Mouse (Mus musculus): ENCODE results near the gene Rhbg. TPM values are rescaled to one million over a fixed set of nuclear protein-coding genes. Genes with fewer than 3 reads are reported as not detected.

Gene Rhbg
- polyA plus RNA-seq (2021; fragmentation: Nextera tagmentation), result not detected in 2 replicates
- long read RNA-seq, experiment 1, partial matches to known transcripts, result 0 of 1 reads
- long read RNA-seq, experiment 1, other reads (novel, unspliced or antisense), result 0 of 1 reads
- long read RNA-seq, experiment 2, partial matches to known transcripts, result 0 of 1 reads
- long read RNA-seq, experiment 2, other reads (novel, unspliced or antisense), result 0 of 1 reads

GRCm38 (mm10) chr3:88254268-88254926, at the start of gene Rhbg:
Gene Rhbg, minus strand, starts transcription at chr3:88254709.

GRCm38 (mm10) chr3:88296561-88297318, 42.2 kb upstream of the Rhbg start, which contains the start of the genes Tsacc and Cct3:
Gene Tsacc, minus strand, starts transcription at chr3:88296999.
Gene Cct3, plus strand, starts transcription at chr3:88297116.

GRCm38 (mm10) chr3:88287110-88287509, 32.6 kb upstream of the Rhbg start, which contains the start of gene Gm38392:
Gene Gm38392, minus strand, starts transcription at chr3:88287210.

Other genes starting within 250 kb of the Rhbg start
- gene Hapln2, start 227.1 kb downstream of the Rhbg start, polyA plus RNA-seq (2021; fragmentation: Nextera tagmentation), result 14.7 and 18.6 TPM in 2 replicates
- gene Gpatch4, start 211.6 kb downstream of the Rhbg start, polyA plus RNA-seq (2021; fragmentation: Nextera tagmentation), result 17.8 and 18.1 TPM in 2 replicates
- gene Naxe, start 196.2 kb downstream of the Rhbg start, polyA plus RNA-seq (2021; fragmentation: Nextera tagmentation), result 203 and 228 TPM in 2 replicates
- gene Ttc24, start 176.4 kb downstream of the Rhbg start, polyA plus RNA-seq (2021; fragmentation: Nextera tagmentation), result not detected in 2 replicates
- gene Iqgap3, start 172.7 kb downstream of the Rhbg start, polyA plus RNA-seq (2021; fragmentation: Nextera tagmentation), result 0.18 and 0.29 TPM in 2 replicates
- 21.3 and 112 TPM in 2 replicates for gene Mef2d, start 112.3 kb downstream of the Rhbg start, polyA plus RNA-seq (2021; fragmentation: Nextera tagmentation)
- gene Gm38392, start 32.5 kb upstream of the Rhbg start, polyA plus RNA-seq (2021; fragmentation: Nextera tagmentation), result not detected in 2 replicates
- 4.4 and 5.3 TPM in 2 replicates for gene Tsacc, start 42.3 kb upstream of the Rhbg start, polyA plus RNA-seq (2021; fragmentation: Nextera tagmentation)
- gene Cct3, start 42.4 kb upstream of the Rhbg start, polyA plus RNA-seq (2021; fragmentation: Nextera tagmentation), result 165 and 195 TPM in 2 replicates
- gene Glmp, start 70.3 kb upstream of the Rhbg start, polyA plus RNA-seq (2021; fragmentation: Nextera tagmentation), result 143 and 151 TPM in 2 replicates
- gene Tmem79, start 81.4 kb upstream of the Rhbg start, polyA plus RNA-seq (2021; fragmentation: Nextera tagmentation), result 2.0 and 2.1 TPM in 2 replicates
- 8.0 and 9.2 TPM in 2 replicates for gene Smg5, start 81.6 kb upstream of the Rhbg start, polyA plus RNA-seq (2021; fragmentation: Nextera tagmentation)
- 11.8 and 12.5 TPM in 2 replicates for gene Paqr6, start 109.9 kb upstream of the Rhbg start, polyA plus RNA-seq (2021; fragmentation: Nextera tagmentation)
- gene Bglap3, start 118.0 kb upstream of the Rhbg start, polyA plus RNA-seq (2021; fragmentation: Nextera tagmentation), result 0.42 and 0.59 TPM in 2 replicates
- 1.0 and 1.1 TPM in 2 replicates for gene Bglap2, start 124.0 kb upstream of the Rhbg start, polyA plus RNA-seq (2021; fragmentation: Nextera tagmentation)
- not detected in 2 replicates for gene Bglap, start 129.8 kb upstream of the Rhbg start, polyA plus RNA-seq (2021; fragmentation: Nextera tagmentation)
- 7.3 and 9.7 TPM in 2 replicates for gene Pmf1, start 155.6 kb upstream of the Rhbg start, polyA plus RNA-seq (2021; fragmentation: Nextera tagmentation)
- 41.1 and 42.3 TPM in 2 replicates for gene Slc25a44, start 170.4 kb upstream of the Rhbg start, polyA plus RNA-seq (2021; fragmentation: Nextera tagmentation)
- gene Sema4a, start 206.5 kb upstream of the Rhbg start, polyA plus RNA-seq (2021; fragmentation: Nextera tagmentation), result 14.1 and 17.3 TPM in 2 replicates

All from left cerebral cortex, adult 6 months (tissue).